Mouse (Mus musculus) megakaryocyte-erythroid progenitor cell, adult 5-6 weeks (primary cell): ENCODE measurements around the gene Tm4sf1. TPM values are rescaled to one million over a fixed set of nuclear protein-coding genes. Genes with fewer than 3 reads are reported as not detected.

ENCODE experiments used
- ATAC-seq: replicated peaks from 2 replicates; pipeline ENCODE4 v1.8.0; 2016; ENCODE audit warnings: mild to moderate bottlenecking, inconsistent platforms; ENCODE audit not compliant: severe bottlenecking, poor library complexity, low FRiP score, low TSS enrichment
- total RNA-seq, 2 experiments: library from RNA; stranded (forward) in 1 of 2; stranded (reverse) in 1 of 2; fragments of 200-1000, 215-1000 nt in 1 of 2; fragments of >200 nt in 1 of 2; fragmentation: Nextera tagmentation in 1 of 2; gene quantifications; 2 replicates each; pipeline ENCODE4 v1.2.3; 2014 to 2017

Tm4sf1 gene
- total RNA-seq, 2 experiments from 2014 or later = not detected

DNA sequence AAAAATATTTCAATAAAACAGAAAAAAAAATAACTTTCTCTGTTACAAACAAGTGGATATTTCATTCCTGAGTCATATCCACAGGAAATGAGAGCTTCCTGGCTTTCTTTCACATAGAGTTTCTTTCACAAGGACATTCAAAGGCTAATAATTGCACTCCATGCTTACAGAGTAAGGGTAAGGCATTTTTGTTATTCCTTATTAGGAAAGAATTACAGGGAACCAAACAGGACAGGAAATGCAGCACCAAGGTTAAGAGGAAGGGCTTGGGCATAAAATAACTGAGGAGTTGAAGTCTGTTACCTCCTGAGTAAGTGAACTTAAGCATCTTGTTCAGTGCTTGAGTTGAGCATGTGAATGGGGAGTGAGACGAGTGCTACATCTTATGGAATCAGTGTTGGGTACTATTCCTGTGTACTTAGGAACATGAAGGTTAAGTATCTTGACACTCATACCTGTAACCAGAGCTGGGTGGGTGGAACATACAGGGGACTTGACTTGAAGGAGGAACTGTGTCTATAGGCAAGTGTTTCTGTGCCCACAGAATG, 12.8 kb downstream of the Tm4sf1 start:
- no peak for ATAC-seq

DNA sequence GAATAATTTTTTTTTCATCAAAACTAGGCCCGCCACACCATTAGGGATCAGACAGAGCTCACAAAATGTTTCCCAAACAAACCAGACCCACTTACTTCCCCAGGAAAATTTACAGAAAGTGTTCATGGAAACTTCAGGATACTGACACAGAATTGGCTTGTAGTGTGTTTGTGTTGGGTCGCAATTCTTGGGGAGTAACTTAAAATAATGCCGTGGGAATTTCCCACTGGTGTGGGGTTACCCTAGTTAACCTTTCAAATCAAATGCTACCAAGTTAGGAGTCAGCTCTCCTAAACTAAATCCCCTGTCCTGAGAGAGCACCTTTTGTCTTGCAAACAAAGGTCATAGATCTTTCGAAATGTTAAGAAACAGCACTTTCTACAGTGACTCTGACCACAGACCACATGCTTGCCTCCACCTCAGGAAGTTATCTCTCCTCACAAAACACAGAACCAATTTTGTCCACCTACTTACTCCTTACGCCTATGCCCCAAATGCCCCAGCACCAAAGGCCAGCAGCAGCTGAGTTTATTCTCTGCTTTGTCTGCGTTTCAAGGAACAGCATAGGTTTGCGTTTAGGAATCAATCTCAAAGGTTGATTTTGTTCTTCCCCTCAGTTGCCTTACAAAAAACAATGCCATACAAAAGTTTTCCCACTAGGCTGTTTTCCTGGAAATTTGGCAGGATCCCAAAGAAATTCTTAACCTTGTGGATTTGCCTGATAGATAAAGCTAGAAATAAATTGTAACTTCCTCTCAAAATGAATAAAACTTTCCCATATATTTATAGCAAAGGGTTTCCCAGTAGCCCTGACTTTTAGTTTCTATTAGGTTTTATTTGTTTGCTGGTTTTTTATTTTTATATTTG, 13.7 kb downstream of the Tm4sf1 start:
- no peak for ATAC-seq

DNA sequence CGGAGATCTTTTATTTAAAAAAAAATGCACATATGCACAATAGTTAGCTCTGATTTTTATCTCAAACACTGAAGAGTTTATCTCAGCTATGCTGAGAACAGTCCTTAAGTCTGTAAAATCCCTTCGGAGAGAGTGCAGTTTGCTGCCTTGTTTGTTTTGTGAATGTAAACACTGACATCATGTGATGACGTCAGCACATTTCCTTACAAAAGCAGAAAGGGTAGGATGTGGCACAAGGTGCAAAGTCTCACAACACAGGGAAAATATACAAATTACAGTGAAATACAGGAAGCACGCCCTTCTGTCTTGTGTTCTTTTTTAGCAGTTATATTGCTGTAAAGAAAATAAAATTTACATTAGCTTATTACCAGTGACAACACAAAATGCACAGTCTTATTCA, 14.3 kb downstream of the Tm4sf1 start:
- ATAC-seq = no peak

DNA sequence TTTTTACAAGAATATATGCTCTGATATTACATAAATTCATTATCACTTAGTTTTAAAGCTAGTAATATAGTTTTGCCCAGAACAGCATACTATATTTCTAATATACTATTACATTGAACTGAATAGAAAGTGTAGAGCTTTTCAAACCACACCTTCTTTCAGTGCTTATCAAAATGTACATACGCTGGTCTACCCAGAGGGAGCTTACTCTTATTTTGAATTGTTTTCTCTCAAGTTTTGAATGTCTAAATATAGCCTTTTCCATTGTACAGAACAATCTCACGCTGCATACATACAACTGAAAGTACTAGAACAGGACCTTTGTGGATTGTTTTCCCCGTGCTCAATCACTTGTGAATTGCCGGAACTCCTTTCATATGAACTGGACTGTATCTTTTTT, 23.6 kb downstream of the Tm4sf1 start:
- ATAC-seq = no peak

DNA sequence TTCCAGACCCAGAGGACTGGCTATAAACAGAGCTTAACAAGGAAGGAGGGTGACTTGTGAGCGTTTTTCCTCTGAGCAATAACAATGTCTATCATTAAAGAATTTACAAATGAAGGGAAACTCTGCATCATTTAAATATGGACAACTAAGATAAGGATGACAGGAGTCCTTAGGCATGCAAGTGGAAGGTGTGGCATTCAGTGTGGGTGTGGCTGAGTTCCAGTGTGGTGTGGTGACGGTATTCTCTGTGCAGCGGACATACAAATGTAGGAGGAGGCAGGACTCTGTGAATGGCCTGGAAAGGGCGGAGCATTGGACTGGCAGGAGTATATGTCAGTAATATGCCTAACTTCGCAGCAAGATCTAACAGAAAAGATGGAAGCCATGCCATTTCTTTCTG, 24.3 kb downstream of the Tm4sf1 start:
- no peak for ATAC-seq

DNA sequence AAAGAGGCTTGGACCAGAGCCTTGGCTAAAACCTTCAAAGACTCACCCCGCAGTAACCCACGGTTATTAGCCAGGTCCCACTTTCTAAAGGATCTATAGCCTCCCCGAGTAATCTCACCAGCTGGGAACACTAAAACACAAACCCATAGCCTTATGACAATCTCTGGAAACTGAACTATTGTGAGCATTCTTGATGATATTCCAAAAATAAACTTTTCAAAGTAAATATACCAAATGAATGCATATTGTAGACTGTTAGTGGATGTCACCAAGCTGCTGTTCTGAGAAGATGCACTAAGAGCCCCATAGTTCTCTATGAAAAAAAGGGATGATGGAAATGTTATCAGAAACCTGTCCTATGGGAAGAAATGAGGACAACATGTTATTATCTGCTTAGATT, 25.0 kb downstream of the Tm4sf1 start:
- no peak for ATAC-seq

DNA sequence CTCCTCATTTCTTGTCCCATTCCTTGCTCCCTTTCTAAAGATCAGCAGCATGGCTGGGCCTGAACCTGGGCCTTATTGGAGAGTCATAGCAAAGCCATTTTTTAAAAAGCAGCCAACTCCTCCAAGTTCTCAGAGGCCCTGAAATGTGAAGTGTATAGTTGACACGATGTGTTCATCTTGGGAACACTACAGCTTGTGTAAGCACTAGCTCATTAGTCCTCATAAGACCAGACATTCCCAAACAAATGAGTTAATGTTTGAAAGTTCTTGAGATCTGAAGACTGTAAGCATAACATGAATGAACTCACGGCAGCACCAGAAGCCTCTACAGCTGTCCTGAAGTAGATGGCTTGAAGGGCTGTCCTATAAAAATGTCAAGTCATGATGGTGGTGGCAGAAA, 32.8 kb downstream of the Tm4sf1 start:
- no peak for ATAC-seq

DNA sequence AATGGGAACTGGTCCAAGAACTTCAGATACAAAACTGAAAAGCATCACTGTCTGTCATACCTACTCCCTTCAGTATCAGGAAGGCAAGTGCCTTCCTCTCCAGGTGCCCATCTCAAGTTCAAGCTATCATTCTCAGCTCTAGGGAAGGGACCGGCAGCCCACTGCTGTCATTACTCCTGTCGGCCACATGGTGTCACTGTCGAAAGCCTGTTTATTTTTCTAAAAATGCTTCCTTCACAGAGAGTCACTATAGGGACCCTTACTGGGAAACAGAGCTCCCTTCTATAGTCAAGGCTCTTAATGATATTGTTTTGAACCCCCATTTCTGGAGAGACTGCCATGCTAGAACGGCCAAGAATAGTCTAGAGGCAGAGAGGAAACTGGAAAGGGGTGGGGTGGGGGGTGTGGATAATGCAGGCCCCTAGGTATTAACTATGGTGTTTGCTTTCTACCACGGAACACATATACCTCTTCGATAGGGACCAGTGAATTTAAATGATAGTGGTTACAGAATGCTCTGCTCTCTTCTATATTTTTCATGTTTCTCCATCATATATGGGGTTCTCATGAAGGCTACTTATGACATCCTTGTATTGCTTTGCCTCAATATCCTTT, 34.1 kb downstream of the Tm4sf1 start:
- peak; percentile 80; the same call in 1 of the 2 replicates for ATAC-seq

DNA sequence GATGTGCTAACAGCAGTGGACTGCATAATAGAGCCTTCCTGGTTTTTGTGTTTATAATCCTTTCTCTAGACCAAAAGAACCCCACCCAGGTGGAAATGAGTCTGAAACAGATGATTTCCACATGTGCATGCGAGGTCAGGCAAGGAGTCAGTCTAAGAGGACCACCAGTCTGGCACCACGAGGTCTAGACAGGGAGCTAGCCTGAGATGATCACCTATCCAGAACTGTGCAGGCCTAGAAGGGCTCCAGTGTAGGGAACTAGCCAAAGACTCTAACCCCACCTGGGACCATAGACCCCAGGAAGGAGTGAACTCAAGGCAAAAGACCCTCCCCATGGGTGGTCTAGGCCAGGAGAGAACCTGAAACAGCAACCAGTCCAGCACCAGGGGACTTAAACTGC, 48.7 kb downstream of the Tm4sf1 start:
- ATAC-seq = no peak

DNA sequence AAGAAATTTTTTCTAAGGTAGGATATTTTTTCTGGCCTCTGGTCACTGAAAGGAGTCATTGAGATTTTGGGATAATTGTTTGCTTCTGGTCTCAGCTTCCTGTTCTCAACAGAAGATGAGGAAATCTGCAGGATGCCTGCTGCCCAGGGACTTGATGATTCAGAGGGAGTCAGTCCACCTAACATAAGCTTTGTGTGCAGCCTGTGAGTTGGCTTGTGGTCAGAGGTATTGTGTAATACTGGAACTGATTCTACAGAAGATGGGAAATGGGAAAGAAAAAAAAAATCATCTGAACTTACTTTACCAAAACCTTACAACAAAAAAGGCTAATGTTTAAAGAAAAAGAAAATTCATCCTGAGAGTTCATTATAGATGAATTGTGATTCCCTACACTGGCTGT, 49.2 kb downstream of the Tm4sf1 start:
- ATAC-seq = no peak

DNA sequence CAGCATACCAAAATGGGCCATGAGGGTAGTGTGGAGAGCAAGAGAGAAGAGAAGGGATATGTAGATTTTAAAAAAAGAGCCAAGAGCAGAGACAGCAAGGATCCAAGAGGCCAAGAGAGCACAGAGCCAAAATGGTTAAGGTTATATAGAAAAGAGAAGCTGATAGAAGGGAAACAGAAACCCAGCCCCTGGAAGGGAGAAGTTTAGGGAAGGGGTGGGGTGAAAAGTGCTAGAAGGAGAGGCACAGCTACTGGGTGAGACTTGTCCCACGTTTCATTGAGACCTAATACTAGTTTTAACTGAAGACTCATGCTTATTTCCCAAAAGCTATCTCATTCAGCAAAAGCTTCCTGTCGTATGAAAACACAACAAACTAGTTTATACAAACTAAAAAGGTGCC, 56.5 kb downstream of the Tm4sf1 start:
- no peak for ATAC-seq

Other genes with a start within 250 kb of the Tm4sf1 start
- gene Tm4sf4, start 123.3 kb upstream of the Tm4sf1 start, total RNA-seq (2014; fragmentation: Nextera tagmentation) = not detected in 2 replicates
- not detected in 2 replicates for gene Tm4sf4, start 123.3 kb upstream of the Tm4sf1 start, total RNA-seq (2017)